Mouse (Mus musculus): ENCODE measurements around the gene Rps6.

DNA sequence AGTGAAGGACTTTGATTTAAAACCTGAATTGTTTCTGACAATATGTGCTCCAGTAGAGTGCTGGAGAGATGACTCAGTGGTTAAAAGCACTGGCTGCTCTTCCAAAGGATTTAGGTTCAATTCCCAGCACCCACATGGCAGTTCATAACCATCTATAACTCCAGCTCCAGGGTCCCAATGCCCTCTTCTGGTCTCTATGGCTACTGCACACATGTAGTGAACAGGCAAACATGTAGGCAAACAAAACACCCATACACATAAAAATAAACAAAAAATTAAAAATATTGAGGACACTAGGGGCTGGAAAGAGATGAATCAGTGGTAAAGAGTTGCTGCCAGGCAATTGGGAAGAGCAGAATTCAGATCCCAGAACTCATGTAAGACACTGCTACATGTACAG lies 14.8 kb upstream of the Rps6 start:
- TF ChIP-seq CTCF (IDR thresholded peaks at IDR 0.05) (peak; percentile 30), POLR2A (IDR thresholded peaks at IDR 0.05; ENCODE audit: insufficient read depth, low read depth, low read length) (no peak), EP300 (IDR thresholded peaks at IDR 0.05; ENCODE audit: insufficient read depth, low read depth, low read length) (no peak)
